Mouse (Mus musculus): ENCODE data around the gene Plxnd1.

DNA sequence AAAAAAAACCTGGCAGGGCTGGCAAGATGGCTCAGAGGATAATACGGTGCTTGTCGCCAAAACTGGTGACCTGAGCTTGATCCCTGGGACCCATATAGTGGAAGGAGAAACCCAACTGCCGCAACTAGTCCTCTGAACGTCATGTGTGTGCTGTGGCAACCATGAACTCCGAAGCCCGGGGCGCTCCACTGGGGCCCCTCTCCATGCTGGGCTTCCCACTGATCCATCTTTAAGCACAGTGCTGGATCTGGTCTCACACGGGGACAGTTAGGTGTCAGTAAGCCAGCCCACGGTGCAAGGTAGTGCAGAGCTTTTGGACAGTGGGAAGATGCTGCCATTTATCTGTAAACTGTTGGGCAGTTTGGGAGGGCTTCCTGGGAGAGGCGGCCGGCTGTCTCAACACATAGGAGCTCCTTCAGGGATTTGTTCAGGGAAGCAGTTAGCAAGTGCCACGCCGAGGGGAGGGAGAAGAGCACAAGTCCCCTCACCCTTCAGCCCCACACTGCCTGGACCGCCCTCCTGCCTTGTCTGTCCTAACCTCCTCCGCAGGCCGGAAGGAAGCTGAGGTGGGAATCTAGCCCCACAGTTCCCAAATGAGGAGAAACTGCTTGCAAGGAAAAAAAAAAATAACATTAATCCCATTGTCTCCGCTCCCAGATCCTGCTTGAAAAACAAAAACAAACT is 10.6 kb upstream of the Plxnd1 start:
- no peak for TF ChIP-seq TAL1 (IDR thresholded peaks at IDR 0.05; ENCODE audit: low read length)
- TF ChIP-seq GATA1 (IDR thresholded peaks at IDR 0.05; ENCODE audit: low read length), result no peak
